Mouse (Mus musculus) cerebellum, adult 2 months (tissue): ENCODE measurements around the gene Mapk8ip2. TPM values are rescaled to one million over a fixed set of nuclear protein-coding genes. Genes with fewer than 3 reads are reported as not detected.

Experiments
- DNase-seq, 2 experiments: peaks; one replicate each; pipeline ENCODE4 v3.0.0; 2021
- H3K27ac ChIP-seq: fragments of 200-500 bp; 2 replicates; pipeline ENCODE4 v1.5.1; 2012; ENCODE audit warnings: low read length, control low read depth, inconsistent platforms; ENCODE audit not compliant: insufficient read depth
- H3K27me3 ChIP-seq: fragments of 200-500 bp; 2 replicates; pipeline ENCODE4 v1.6.1; 2012; ENCODE audit warnings: inconsistent platforms, mild to moderate bottlenecking, low read length, moderate library complexity; ENCODE audit not compliant: control insufficient read depth, insufficient read depth
- H3K4me1 ChIP-seq: fragments of 200-500 bp; 2 replicates; pipeline ENCODE4 v1.6.1; 2011; ENCODE audit warnings: low read length; ENCODE audit not compliant: control insufficient read depth, insufficient read depth
- H3K4me3 ChIP-seq: fragments of 200-500 bp; replicated peaks from 2 replicates; pipeline ENCODE3; 2011; ENCODE audit warnings: mild to moderate bottlenecking, low read depth, low read length, control low read depth; ENCODE audit not compliant: insufficient read depth
- CTCF ChIP-seq: fragments of 200-500 bp; IDR thresholded peaks from 2 replicates; pipeline ENCODE4 v1.5.1; 2011; ENCODE audit warnings: low read depth, mild to moderate bottlenecking, control low read depth, low read length, moderate library complexity, borderline replicate concordance; ENCODE audit not compliant: insufficient read depth
- POLR2A ChIP-seq: fragments of 200-500 bp; IDR thresholded peaks from 2 replicates; pipeline ENCODE4 v1.6.1; 2011; ENCODE audit warnings: low read length, control low read depth, borderline replicate concordance; ENCODE audit not compliant: insufficient read depth
- WGBS: fragments of 180-500 bp; shearing (Covaris S2); methylation state at CpG from one replicate; pipeline ENCODE4 v1.1.7; 2018; 5-methylcytosine and 5-hydroxymethylcytosine counted together
- polyA plus RNA-seq: library from polyadenylated mRNA; depleted of rRNA; stranded (reverse); fragments of >200 nt; gene quantifications from 2 replicates; pipeline ENCODE4 v1.2.3, GENCODE M21; 2012

The Mapk8ip2 gene
- polyA plus RNA-seq, 1 experiment: 192 TPM

GRCm38 (mm10) chr15:89497391-89498048, 43.8 kb downstream of the Mapk8ip2 start:
- peaks cover 7% of the 10 kb centered on the region; the same call in 1 of the 2 replicates for H3K4me1 ChIP-seq
- no peak overlapping the region for H3K4me3 ChIP-seq
- no peak overlapping the region; the same call in 1 of the 2 replicates for H3K27ac ChIP-seq
- H3K27me3 ChIP-seq: no peaks in the 10 kb centered on the region
- 71% methylated on average over 4 of the region's 4 CpGs for WGBS
- DNase-seq: peak in 1 of 2 experiments; percentile 20
- TF ChIP-seq CTCF: no peak
- TF ChIP-seq POLR2A: no peak

GRCm38 (mm10) chr15:89498049-89498960, 44.6 kb downstream of the Mapk8ip2 start:
- 8% methylated on average over 41 of the region's 41 CpGs for WGBS
- TF ChIP-seq CTCF (no peak), POLR2A (no peak)
- Histone ChIP-seq H3K4me1 (peaks cover 7% of the 10 kb centered on the region; the same call in 1 of the 2 replicates), H3K27ac (no peak overlapping the region; the same call in 1 of the 2 replicates), H3K27me3 (no peaks in the 10 kb centered on the region), H3K4me3 (peak overlapping the region; percentile 75)
- DNase-seq: peak; percentile 66

- Histone ChIP-seq H3K27ac (no peak within 1 kb of the TSS), H3K4me1 (peaks cover 7% of the 10 kb centered on the region; the same call in 1 of the 2 replicates), H3K4me3 (peak within 1 kb of the TSS; percentile 75), H3K27me3 (no peaks in the 10 kb centered on the region)
- WGBS: 2% methylated on average over 48 of the region's 72 CpGs
- DNase-seq: no peak
- TF ChIP-seq CTCF: no peak
- TF ChIP-seq POLR2A: no peak
These were observed 45.4 kb downstream of the Mapk8ip2 start, which contains the start of gene Shank3 for GRCm38 (mm10) chr15:89498961-89499688. Gene Shank3, plus strand, starts transcription at chr15:89499623.

- WGBS: 1% methylated on average over 54 of the region's 60 CpGs
- no peak overlapping the region for H3K27ac ChIP-seq
- H3K27me3 ChIP-seq: no peaks in the 10 kb centered on the region
- peak in 1 of 2 experiments; percentile 58 for DNase-seq
- H3K4me1 ChIP-seq: peaks cover 7% of the 10 kb centered on the region; the same call in 1 of the 2 replicates
- TF ChIP-seq POLR2A (no peak), CTCF (no peak)
- H3K4me3 ChIP-seq: peak overlapping the region; percentile 63
These were observed 46.1 kb downstream of the Mapk8ip2 start for GRCm38 (mm10) chr15:89499784-89500220.

- Histone ChIP-seq H3K4me3 (peak overlapping the region; percentile 63), H3K27ac (no peak overlapping the region), H3K4me1 (peaks cover 7% of the 10 kb centered on the region; the same call in 1 of the 2 replicates), H3K27me3 (no peaks in the 10 kb centered on the region)
- TF ChIP-seq POLR2A (no peak), CTCF (no peak)
- peak; percentile 47 to 62 for DNase-seq
- WGBS: under 1% methylated on average over 35 of the region's 35 CpGs
These were observed 46.6 kb downstream of the Mapk8ip2 start for GRCm38 (mm10) chr15:89500221-89500791.

- 93% methylated on average over 3 of the region's 3 CpGs for WGBS
- no peaks in the 10 kb centered on the region for H3K27me3 ChIP-seq
- no peak overlapping the region for H3K27ac ChIP-seq
- TF ChIP-seq POLR2A (no peak), CTCF (no peak)
- DNase-seq: no peak
- H3K4me3 ChIP-seq: no peak overlapping the region
- peaks cover 7% of the 10 kb centered on the region; the same call in 1 of the 2 replicates for H3K4me1 ChIP-seq
These were observed 47.6 kb downstream of the Mapk8ip2 start for GRCm38 (mm10) chr15:89501321-89501720.

- Histone ChIP-seq H3K4me1 (no peaks in the 10 kb centered on the region), H3K27ac (no peak overlapping the region), H3K4me3 (no peak overlapping the region), H3K27me3 (no peaks in the 10 kb centered on the region)
- TF ChIP-seq CTCF (no peak), POLR2A (no peak)
- no peak for DNase-seq
- 95% methylated on average over 9 of the region's 9 CpGs for WGBS
These were observed 51.1 kb downstream of the Mapk8ip2 start for GRCm38 (mm10) chr15:89504838-89505237.
